Mouse (Mus musculus): ENCODE data around the gene Gsk3b. TPM values are rescaled to one million over a fixed set of nuclear protein-coding genes. Genes with fewer than 3 reads are reported as not detected.
"Not testable (repeated sequence)": the region's sequence is repeated elsewhere in the genome, so short reads cannot be mapped to it uniquely, and the experiment has no call there.

Gsk3b gene
- total and polyA plus RNA-seq, 2 experiments from 2014 or later, result 116 to 150 TPM

GRCm38 (mm10) chr16:38110001-38110400 is 21.2 kb downstream of the Gsk3b start:
- Histone ChIP-seq H3K4me1 (ENCODE audit: insufficient read depth, low read length) (no peaks in the 10 kb centered on the region), H3K27me3 (ENCODE audit: insufficient read depth, low read length) (no peaks in the 10 kb centered on the region), H3K36me3 (ENCODE audit: insufficient read depth, low read length) (no peaks in the 10 kb centered on the region; the same call in 1 of the 2 replicates), H3K27ac (ENCODE audit: low read depth, low read length) (no peak overlapping the region), H3K4me2 (ENCODE audit: low read depth, low read length, poor library complexity, severe bottlenecking) (no peak overlapping the region), H3K9ac (replicated peaks; ENCODE audit: low read length, poor library complexity, severe bottlenecking) (no peak overlapping the region), H3K9me3 (ENCODE audit: low read length) (no peaks in the 10 kb centered on the region), H3K4me3 (ENCODE audit: low read depth, low read length) (no peak overlapping the region)
- WGBS, result 81% methylated on average over 9 of the region's 9 CpGs
- TF ChIP-seq CTCF (IDR thresholded peaks at IDR 0.05), result no peak
- DNase-seq (ENCODE audit: low spot score) (no peak), ATAC-seq (ENCODE audit: low FRiP score) (no peak)

GRCm38 (mm10) chr16:38110575-38110974 is 21.8 kb downstream of the Gsk3b start:
- Histone ChIP-seq H3K4me3 (ENCODE audit: low read depth, low read length) (no peak overlapping the region), H3K9me3 (ENCODE audit: low read length) (no peaks in the 10 kb centered on the region), H3K27me3 (ENCODE audit: insufficient read depth, low read length) (no peaks in the 10 kb centered on the region), H3K4me2 (ENCODE audit: low read depth, low read length, poor library complexity, severe bottlenecking) (no peak overlapping the region), H3K4me1 (ENCODE audit: insufficient read depth, low read length) (no peaks in the 10 kb centered on the region), H3K27ac (ENCODE audit: low read depth, low read length) (no peak overlapping the region), H3K9ac (replicated peaks; ENCODE audit: low read length, poor library complexity, severe bottlenecking) (no peak overlapping the region), H3K36me3 (ENCODE audit: insufficient read depth, low read length) (no peaks in the 10 kb centered on the region; the same call in 1 of the 2 replicates)
- WGBS, result 66% methylated on average over 5 of the region's 5 CpGs
- ATAC-seq (ENCODE audit: low FRiP score) (no peak), DNase-seq (ENCODE audit: low spot score) (no peak)
- no peak for TF ChIP-seq CTCF (IDR thresholded peaks at IDR 0.05)

- ATAC-seq (ENCODE audit: low FRiP score) (no peak), DNase-seq (ENCODE audit: low spot score) (no peak)
- Histone ChIP-seq H3K36me3 (ENCODE audit: insufficient read depth, low read length) (no peaks in the 10 kb centered on the region), H3K4me3 (ENCODE audit: low read depth, low read length) (no peak overlapping the region), H3K9ac (replicated peaks; ENCODE audit: low read length, poor library complexity, severe bottlenecking) (no peak overlapping the region), H3K4me1 (ENCODE audit: insufficient read depth, low read length) (no peaks in the 10 kb centered on the region), H3K9me3 (ENCODE audit: low read length) (no peaks in the 10 kb centered on the region), H3K4me2 (ENCODE audit: low read depth, low read length, poor library complexity, severe bottlenecking) (no peak overlapping the region), H3K27me3 (ENCODE audit: insufficient read depth, low read length) (no peaks in the 10 kb centered on the region), H3K27ac (ENCODE audit: low read depth, low read length) (no peak overlapping the region)
- TF ChIP-seq CTCF (IDR thresholded peaks at IDR 0.05), result no peak
- 78% methylated on average over 2 of the region's 2 CpGs for whole genome bisulfite sequencing
Observed at GRCm38 (mm10) chr16:38114074-38114473, 25.3 kb downstream of the Gsk3b start.

- not testable (repeated sequence) for H3K4me2 ChIP-seq (ENCODE audit: low read depth, low read length, poor library complexity, severe bottlenecking); H3K27ac ChIP-seq (ENCODE audit: low read depth, low read length); DNase-seq (ENCODE audit: low spot score); H3K27me3 ChIP-seq (ENCODE audit: insufficient read depth, low read length); H3K9ac ChIP-seq (replicated peaks; ENCODE audit: low read length, poor library complexity, severe bottlenecking); ATAC-seq (ENCODE audit: low FRiP score); H3K36me3 ChIP-seq (ENCODE audit: insufficient read depth, low read length); H3K9me3 ChIP-seq (ENCODE audit: low read length); H3K4me3 ChIP-seq (ENCODE audit: low read depth, low read length); H3K4me1 ChIP-seq (ENCODE audit: insufficient read depth, low read length)
- WGBS, result 91% methylated on average over 9 of the region's 9 CpGs
Observed at GRCm38 (mm10) chr16:38117909-38118308, 29.1 kb downstream of the Gsk3b start.

GRCm38 (mm10) chr16:38118723-38119122 is 29.9 kb downstream of the Gsk3b start:
- no peak for TF ChIP-seq CTCF (IDR thresholded peaks at IDR 0.05)
- Histone ChIP-seq H3K4me1 (ENCODE audit: insufficient read depth, low read length) (no peaks in the 10 kb centered on the region), H3K4me2 (ENCODE audit: low read depth, low read length, poor library complexity, severe bottlenecking) (no peak overlapping the region), H3K27me3 (ENCODE audit: insufficient read depth, low read length) (no peaks in the 10 kb centered on the region), H3K27ac (ENCODE audit: low read depth, low read length) (no peak overlapping the region), H3K4me3 (ENCODE audit: low read depth, low read length) (no peak overlapping the region), H3K36me3 (ENCODE audit: insufficient read depth, low read length) (no peaks in the 10 kb centered on the region), H3K9ac (replicated peaks; ENCODE audit: low read length, poor library complexity, severe bottlenecking) (no peak overlapping the region), H3K9me3 (ENCODE audit: low read length) (no peaks in the 10 kb centered on the region)
- DNase-seq (ENCODE audit: low spot score), result no peak
- 80% methylated on average over 1 of the region's 1 CpGs for WGBS
- ATAC-seq (ENCODE audit: low FRiP score), result no peak

- TF ChIP-seq CTCF (IDR thresholded peaks at IDR 0.05), result no peak
- Histone ChIP-seq H3K27ac (ENCODE audit: low read depth, low read length) (no peak overlapping the region), H3K36me3 (ENCODE audit: insufficient read depth, low read length) (no peaks in the 10 kb centered on the region), H3K27me3 (ENCODE audit: insufficient read depth, low read length) (no peaks in the 10 kb centered on the region), H3K9ac (replicated peaks; ENCODE audit: low read length, poor library complexity, severe bottlenecking) (no peak overlapping the region), H3K4me1 (ENCODE audit: insufficient read depth, low read length) (no peaks in the 10 kb centered on the region), H3K4me2 (ENCODE audit: low read depth, low read length, poor library complexity, severe bottlenecking) (no peak overlapping the region), H3K9me3 (ENCODE audit: low read length) (no peaks in the 10 kb centered on the region), H3K4me3 (ENCODE audit: low read depth, low read length) (no peak overlapping the region)
- ATAC-seq (ENCODE audit: low FRiP score) (no peak), DNase-seq (ENCODE audit: low spot score) (no peak)
- 92% methylated on average over 5 of the region's 5 CpGs for WGBS
Observed at GRCm38 (mm10) chr16:38119286-38119685, 30.5 kb downstream of the Gsk3b start.
